Mouse (Mus musculus): ENCODE results near the gene Pfdn6. TPM values are rescaled to one million over a fixed set of nuclear protein-coding genes. Genes with fewer than 3 reads are reported as not detected.

Gene Pfdn6
- polyA plus RNA-seq, 1 experiment from 2014 or later, result 96.8 TPM

GRCm38 (mm10) chr17:33928251-33928947 is 11.7 kb downstream of the Pfdn6 start:
- no peaks in the 10 kb centered on the region for H3K9me3 ChIP-seq (ENCODE audit: control insufficient read depth, low read length)
- no peak overlapping the region for H3K27ac ChIP-seq (replicated peaks)
- peak overlapping the region; percentile 82; the same call in 1 of the 2 replicates for H3K9ac ChIP-seq (ENCODE audit: low read length)
- peaks cover 12% of the 10 kb centered on the region for H3K36me3 ChIP-seq (ENCODE audit: control insufficient read depth, insufficient read depth, low read length)
- no peak for DNase-seq (ENCODE audit: low spot score)
- H3K4me2 ChIP-seq (replicated peaks; ENCODE audit: low read depth), result peak overlapping the region; percentile 100
- no peaks in the 10 kb centered on the region for H3K27me3 ChIP-seq (ENCODE audit: control insufficient read depth, insufficient read depth, low read length)
- WGBS, result 58% methylated on average over 21 of the region's 21 CpGs
- H3K4me3 ChIP-seq (ENCODE audit: low read depth, low read length), result peak overlapping the region; percentile 84
- TF ChIP-seq CTCF (IDR thresholded peaks at IDR 0.05; ENCODE audit: low read depth) (no peak), EP300 (optimal IDR thresholded peaks at IDR 0.05) (no peak)
- ATAC-seq (ENCODE audit: low FRiP score, low TSS enrichment), result no peak
- 0 out of 2 replicates have a peak, but pooled peaks cover 3% of the 10 kb centered on the region for H3K4me1 ChIP-seq (replicated peaks; ENCODE audit: control insufficient read depth, insufficient read depth)

- TF ChIP-seq CTCF (IDR thresholded peaks at IDR 0.05; ENCODE audit: low read depth) (peak; percentile 70), EP300 (optimal IDR thresholded peaks at IDR 0.05) (no peak)
- no peak for ATAC-seq (ENCODE audit: low FRiP score, low TSS enrichment)
- Histone ChIP-seq H3K27me3 (ENCODE audit: control insufficient read depth, insufficient read depth, low read length) (no peaks in the 10 kb centered on the region), H3K27ac (replicated peaks) (no peak overlapping the region), H3K4me1 (replicated peaks; ENCODE audit: control insufficient read depth, insufficient read depth) (0 out of 2 replicates have a peak, but pooled peaks cover 3% of the 10 kb centered on the region), H3K4me3 (ENCODE audit: low read depth, low read length) (no peak overlapping the region), H3K9ac (ENCODE audit: low read length) (no peak overlapping the region), H3K36me3 (ENCODE audit: control insufficient read depth, insufficient read depth, low read length) (peaks cover 9% of the 10 kb centered on the region; the same call in 1 of the 2 replicates), H3K4me2 (replicated peaks; ENCODE audit: low read depth) (no peak overlapping the region), H3K9me3 (ENCODE audit: control insufficient read depth, low read length) (no peaks in the 10 kb centered on the region)
- peak; percentile 77 for DNase-seq (ENCODE audit: low spot score)
- WGBS, result 72% methylated on average over 17 of the region's 17 CpGs
These were observed 13.8 kb downstream of the Pfdn6 start for GRCm38 (mm10) chr17:33926207-33926932.

- DNase-seq (ENCODE audit: low spot score) (peak; percentile 15), ATAC-seq (ENCODE audit: low FRiP score, low TSS enrichment) (no peak)
- Histone ChIP-seq H3K9ac (ENCODE audit: low read length) (no peak overlapping the region), H3K36me3 (ENCODE audit: control insufficient read depth, insufficient read depth, low read length) (peaks cover 9% of the 10 kb centered on the region; the same call in 1 of the 2 replicates), H3K4me2 (replicated peaks; ENCODE audit: low read depth) (no peak overlapping the region), H3K27me3 (ENCODE audit: control insufficient read depth, insufficient read depth, low read length) (no peaks in the 10 kb centered on the region), H3K27ac (replicated peaks) (no peak overlapping the region), H3K4me3 (ENCODE audit: low read depth, low read length) (no peak overlapping the region), H3K4me1 (replicated peaks; ENCODE audit: control insufficient read depth, insufficient read depth) (0 out of 2 replicates have a peak, but pooled peaks cover 3% of the 10 kb centered on the region), H3K9me3 (ENCODE audit: control insufficient read depth, low read length) (no peaks in the 10 kb centered on the region)
- WGBS, result 83% methylated on average over 21 of the region's 21 CpGs
- no peak for TF ChIP-seq EP300 (optimal IDR thresholded peaks at IDR 0.05)
- TF ChIP-seq CTCF (IDR thresholded peaks at IDR 0.05; ENCODE audit: low read depth), result peak; percentile 47
These were observed 14.6 kb downstream of the Pfdn6 start for GRCm38 (mm10) chr17:33925406-33926116.

- H3K27ac ChIP-seq (replicated peaks), result no peak overlapping the region
- DNase-seq (ENCODE audit: low spot score) (peak; percentile 58), ATAC-seq (ENCODE audit: low FRiP score, low TSS enrichment) (no peak)
- TF ChIP-seq CTCF (IDR thresholded peaks at IDR 0.05; ENCODE audit: low read depth), result peak; percentile 69
- TF ChIP-seq EP300 (optimal IDR thresholded peaks at IDR 0.05), result no peak
- H3K36me3 ChIP-seq (ENCODE audit: control insufficient read depth, insufficient read depth, low read length), result peaks cover 9% of the 10 kb centered on the region; the same call in 1 of the 2 replicates
- H3K4me3 ChIP-seq (ENCODE audit: low read depth, low read length), result no peak overlapping the region
- no peaks in the 10 kb centered on the region for H3K27me3 ChIP-seq (ENCODE audit: control insufficient read depth, insufficient read depth, low read length)
- no peaks in the 10 kb centered on the region for H3K9me3 ChIP-seq (ENCODE audit: control insufficient read depth, low read length)
- no peak overlapping the region for H3K4me2 ChIP-seq (replicated peaks; ENCODE audit: low read depth)
- no peak overlapping the region for H3K9ac ChIP-seq (ENCODE audit: low read length)
- WGBS, result 87% methylated on average over 10 of the region's 10 CpGs
- 0 out of 2 replicates have a peak, but pooled peaks cover 3% of the 10 kb centered on the region for H3K4me1 ChIP-seq (replicated peaks; ENCODE audit: control insufficient read depth, insufficient read depth)
These were observed 15.4 kb downstream of the Pfdn6 start for GRCm38 (mm10) chr17:33924577-33925283.

GRCm38 (mm10) chr17:33921361-33921760 is 18.8 kb downstream of the Pfdn6 start:
- Histone ChIP-seq H3K36me3 (ENCODE audit: control insufficient read depth, insufficient read depth, low read length) (peaks cover 7% of the 10 kb centered on the region; the same call in 1 of the 2 replicates), H3K9ac (ENCODE audit: low read length) (no peak overlapping the region), H3K4me2 (replicated peaks; ENCODE audit: low read depth) (no peak overlapping the region; the same call in 1 of the 2 replicates), H3K27ac (replicated peaks) (no peak overlapping the region), H3K27me3 (ENCODE audit: control insufficient read depth, insufficient read depth, low read length) (no peaks in the 10 kb centered on the region), H3K9me3 (ENCODE audit: control insufficient read depth, low read length) (no peaks in the 10 kb centered on the region), H3K4me3 (ENCODE audit: low read depth, low read length) (no peak overlapping the region), H3K4me1 (replicated peaks; ENCODE audit: control insufficient read depth, insufficient read depth) (no peaks in the 10 kb centered on the region)
- WGBS, result 85% methylated on average over 7 of the region's 7 CpGs
- ATAC-seq (ENCODE audit: low FRiP score, low TSS enrichment), result no peak
- TF ChIP-seq EP300 (optimal IDR thresholded peaks at IDR 0.05) (no peak), CTCF (IDR thresholded peaks at IDR 0.05; ENCODE audit: low read depth) (no peak)
- no peak for DNase-seq (ENCODE audit: low spot score)

Data from stomach, postnatal 0 days (tissue).